Mouse (Mus musculus): ENCODE measurements around the gene Cryl1. TPM values are rescaled to one million over a fixed set of nuclear protein-coding genes. Genes with fewer than 3 reads are reported as not detected.

Cryl1 gene
- polyA plus RNA-seq, 1 experiment from 2014 or later: 12.3 TPM

- no peaks in the 10 kb centered on the region for H3K9me3 ChIP-seq (replicated peaks; ENCODE audit: control insufficient read depth, low read length, poor library complexity, severe bottlenecking)
- WGBS: 7% methylated on average over 12 of the region's 12 CpGs
- no peaks in the 10 kb centered on the region for H3K36me3 ChIP-seq (ENCODE audit: control insufficient read depth, insufficient read depth, low read length)
- H3K27me3 ChIP-seq (ENCODE audit: control insufficient read depth, insufficient read depth, low read depth, low read length): no peaks in the 10 kb centered on the region
- no peaks in the 10 kb centered on the region; the same call in 1 of the 2 replicates for H3K4me1 ChIP-seq (ENCODE audit: control insufficient read depth, insufficient read depth, low read length)
- no peak overlapping the region for H3K4me3 ChIP-seq (ENCODE audit: low read depth, low read length)
- H3K4me2 ChIP-seq (ENCODE audit: low read length): peak overlapping the region; percentile 33; the same call in 1 of the 2 replicates
- peak; percentile 76 for ATAC-seq
- H3K27ac ChIP-seq (ENCODE audit: low read length): no peak overlapping the region
- no peak overlapping the region for H3K9ac ChIP-seq (ENCODE audit: low read depth, low read length)
Measured at GRCm38 (mm10) chr14:57407039-57407987, 9.0 kb upstream of the Cryl1 start.

- Histone ChIP-seq H3K9ac (ENCODE audit: low read depth, low read length) (no peak overlapping the region), H3K9me3 (replicated peaks; ENCODE audit: control insufficient read depth, low read length, poor library complexity, severe bottlenecking) (0 out of 2 replicates have a peak, but pooled peaks cover 3% of the 10 kb centered on the region), H3K4me2 (ENCODE audit: low read length) (no peak overlapping the region), H3K27ac (ENCODE audit: low read length) (no peak overlapping the region), H3K27me3 (ENCODE audit: control insufficient read depth, insufficient read depth, low read depth, low read length) (no peaks in the 10 kb centered on the region), H3K4me3 (ENCODE audit: low read depth, low read length) (no peak overlapping the region), H3K4me1 (ENCODE audit: control insufficient read depth, insufficient read depth, low read length) (peaks cover 3% of the 10 kb centered on the region; the same call in 1 of the 2 replicates), H3K36me3 (ENCODE audit: control insufficient read depth, insufficient read depth, low read length) (no peaks in the 10 kb centered on the region)
- no peak for ATAC-seq
Measured at GRCm38 (mm10) chr14:57402815-57403214, 4.5 kb upstream of the Cryl1 start.

GRCm38 (mm10) chr14:57398813-57399427 is 591 bp upstream of the Cryl1 start:
- no peaks in the 10 kb centered on the region for H3K36me3 ChIP-seq (ENCODE audit: control insufficient read depth, insufficient read depth, low read length)
- WGBS: 16% methylated on average over 13 of the region's 13 CpGs
- H3K27ac ChIP-seq (ENCODE audit: low read length): no peak overlapping the region
- H3K4me1 ChIP-seq (ENCODE audit: control insufficient read depth, insufficient read depth, low read length): peaks cover 3% of the 10 kb centered on the region; the same call in 1 of the 2 replicates
- peak overlapping the region; percentile 89 for H3K4me2 ChIP-seq (ENCODE audit: low read length)
- peak overlapping the region; percentile 37; the same call in 1 of the 2 replicates for H3K9ac ChIP-seq (ENCODE audit: low read depth, low read length)
- peak overlapping the region; percentile 70 for H3K4me3 ChIP-seq (ENCODE audit: low read depth, low read length)
- no peaks in the 10 kb centered on the region for H3K27me3 ChIP-seq (ENCODE audit: control insufficient read depth, insufficient read depth, low read depth, low read length)
- H3K9me3 ChIP-seq (replicated peaks; ENCODE audit: control insufficient read depth, low read length, poor library complexity, severe bottlenecking): 0 out of 2 replicates have a peak, but pooled peaks cover 3% of the 10 kb centered on the region
- ATAC-seq: peak; percentile 18

- H3K9me3 ChIP-seq (replicated peaks; ENCODE audit: control insufficient read depth, low read length, poor library complexity, severe bottlenecking): 0 out of 2 replicates have a peak, but pooled peaks cover 3% of the 10 kb centered on the region
- H3K27me3 ChIP-seq (ENCODE audit: control insufficient read depth, insufficient read depth, low read depth, low read length): no peaks in the 10 kb centered on the region
- no peak for ATAC-seq
- 86% methylated on average over 5 of the region's 5 CpGs for WGBS
- H3K9ac ChIP-seq (ENCODE audit: low read depth, low read length): no peak overlapping the region
- no peak overlapping the region for H3K27ac ChIP-seq (ENCODE audit: low read length)
- H3K4me2 ChIP-seq (ENCODE audit: low read length): no peak overlapping the region
- H3K4me1 ChIP-seq (ENCODE audit: control insufficient read depth, insufficient read depth, low read length): peaks cover 3% of the 10 kb centered on the region; the same call in 1 of the 2 replicates
- H3K36me3 ChIP-seq (ENCODE audit: control insufficient read depth, insufficient read depth, low read length): no peaks in the 10 kb centered on the region
- no peak overlapping the region for H3K4me3 ChIP-seq (ENCODE audit: low read depth, low read length)
Measured at GRCm38 (mm10) chr14:57397221-57397620, 1.1 kb downstream of the Cryl1 start.

GRCm38 (mm10) chr14:57395470-57395869 is 2.9 kb downstream of the Cryl1 start:
- H3K4me2 ChIP-seq (ENCODE audit: low read length): no peak overlapping the region
- H3K27ac ChIP-seq (ENCODE audit: low read length): no peak overlapping the region
- H3K36me3 ChIP-seq (ENCODE audit: control insufficient read depth, insufficient read depth, low read length): no peaks in the 10 kb centered on the region
- 92% methylated on average over 2 of the region's 2 CpGs for WGBS
- peaks cover 3% of the 10 kb centered on the region; the same call in 1 of the 2 replicates for H3K4me1 ChIP-seq (ENCODE audit: control insufficient read depth, insufficient read depth, low read length)
- no peaks in the 10 kb centered on the region for H3K9me3 ChIP-seq (replicated peaks; ENCODE audit: control insufficient read depth, low read length, poor library complexity, severe bottlenecking)
- H3K4me3 ChIP-seq (ENCODE audit: low read depth, low read length): no peak overlapping the region
- no peak for ATAC-seq
- H3K27me3 ChIP-seq (ENCODE audit: control insufficient read depth, insufficient read depth, low read depth, low read length): no peaks in the 10 kb centered on the region
- H3K9ac ChIP-seq (ENCODE audit: low read depth, low read length): no peak overlapping the region

GRCm38 (mm10) chr14:57392278-57392677 is 6.1 kb downstream of the Cryl1 start:
- Histone ChIP-seq H3K4me1 (ENCODE audit: control insufficient read depth, insufficient read depth, low read length) (no peaks in the 10 kb centered on the region), H3K4me2 (ENCODE audit: low read length) (no peak overlapping the region), H3K4me3 (ENCODE audit: low read depth, low read length) (no peak overlapping the region), H3K9ac (ENCODE audit: low read depth, low read length) (no peak overlapping the region), H3K36me3 (ENCODE audit: control insufficient read depth, insufficient read depth, low read length) (no peaks in the 10 kb centered on the region), H3K27me3 (ENCODE audit: control insufficient read depth, insufficient read depth, low read depth, low read length) (no peaks in the 10 kb centered on the region), H3K9me3 (replicated peaks; ENCODE audit: control insufficient read depth, low read length, poor library complexity, severe bottlenecking) (no peaks in the 10 kb centered on the region), H3K27ac (ENCODE audit: low read length) (no peak overlapping the region)
- WGBS: 72% methylated on average over 5 of the region's 5 CpGs
- no peak for ATAC-seq

- Histone ChIP-seq H3K27me3 (ENCODE audit: control insufficient read depth, insufficient read depth, low read depth, low read length) (no peaks in the 10 kb centered on the region), H3K36me3 (ENCODE audit: control insufficient read depth, insufficient read depth, low read length) (no peaks in the 10 kb centered on the region), H3K4me1 (ENCODE audit: control insufficient read depth, insufficient read depth, low read length) (no peaks in the 10 kb centered on the region), H3K4me2 (ENCODE audit: low read length) (no peak overlapping the region), H3K4me3 (ENCODE audit: low read depth, low read length) (no peak overlapping the region), H3K27ac (ENCODE audit: low read length) (no peak overlapping the region), H3K9ac (ENCODE audit: low read depth, low read length) (no peak overlapping the region), H3K9me3 (replicated peaks; ENCODE audit: control insufficient read depth, low read length, poor library complexity, severe bottlenecking) (no peaks in the 10 kb centered on the region)
- WGBS: 75% methylated on average over 4 of the region's 4 CpGs
- ATAC-seq: no peak
Measured at GRCm38 (mm10) chr14:57391621-57392020, 6.7 kb downstream of the Cryl1 start.

- H3K27ac ChIP-seq (ENCODE audit: low read length): no peak overlapping the region
- H3K4me3 ChIP-seq (ENCODE audit: low read depth, low read length): no peak overlapping the region
- no peak overlapping the region for H3K4me2 ChIP-seq (ENCODE audit: low read length)
- no peak overlapping the region for H3K9ac ChIP-seq (ENCODE audit: low read depth, low read length)
- no peaks in the 10 kb centered on the region for H3K36me3 ChIP-seq (ENCODE audit: control insufficient read depth, insufficient read depth, low read length)
- no peaks in the 10 kb centered on the region for H3K9me3 ChIP-seq (replicated peaks; ENCODE audit: control insufficient read depth, low read length, poor library complexity, severe bottlenecking)
- H3K27me3 ChIP-seq (ENCODE audit: control insufficient read depth, insufficient read depth, low read depth, low read length): no peaks in the 10 kb centered on the region
- H3K4me1 ChIP-seq (ENCODE audit: control insufficient read depth, insufficient read depth, low read length): no peaks in the 10 kb centered on the region
- 71% methylated on average over 14 of the region's 14 CpGs for WGBS
- ATAC-seq: no peak
Measured at GRCm38 (mm10) chr14:57386758-57387561, 11.4 kb downstream of the Cryl1 start.

All from midbrain, embryonic 16.5 days (tissue).